Mouse (Mus musculus) megakaryocyte, adult 5-6 weeks (primary cell): Measurements from ENCODE around the gene Atg7. TPM values are rescaled to one million over a fixed set of nuclear protein-coding genes. Genes with fewer than 3 reads are reported as not detected.
"Not testable (repeated sequence)": the region's sequence is repeated elsewhere in the genome, so short reads cannot be mapped to it uniquely, and the experiment has no call there.

ENCODE experiments used
- ATAC-seq: 2 replicates; pipeline ENCODE4 v1.8.0; 2016; ENCODE audit warnings: mild to moderate bottlenecking, inconsistent platforms; ENCODE audit not compliant: poor library complexity, severe bottlenecking
- total RNA-seq, 2 experiments: library from RNA; stranded (forward) in 1 of 2; stranded (reverse) in 1 of 2; fragments of 153-499, 151-499 nt in 1 of 2; fragments of 221-1000, 200-1000 nt in 1 of 2; gene quantifications; 2 replicates each; pipeline versions ENCODE4 v1.2.3 to v1.2.4; 2015 to 2017

The Atg7 gene
- 42.2 and 46.8 TPM in 2 replicates for total RNA-seq (2015)
- total RNA-seq (2017) = 52.0 and 57.9 TPM in 2 replicates

GRCm38 (mm10) chr6:114642601-114643528 is at the start of gene Atg7:
Gene Atg7, plus strand, starts transcription at chr6:114643097.
- ATAC-seq = peak; percentile 92

- not testable (repeated sequence) for ATAC-seq
Measured at GRCm38 (mm10) chr6:114614076-114614475, 28.8 kb upstream of the Atg7 start.

GRCm38 (mm10) chr6:114633886-114634285 is 9.0 kb upstream of the Atg7 start:
- not testable (repeated sequence) for ATAC-seq

- no peak for ATAC-seq
Measured at GRCm38 (mm10) chr6:114643716-114644115, 819 bp downstream of the Atg7 start.

- ATAC-seq = peak; percentile 58
Measured at GRCm38 (mm10) chr6:114644531-114644930, 1.6 kb downstream of the Atg7 start.

- ATAC-seq = no peak
Measured at GRCm38 (mm10) chr6:114646201-114646600, 3.3 kb downstream of the Atg7 start.

- no peak for ATAC-seq
Measured at GRCm38 (mm10) chr6:114647011-114647410, 4.1 kb downstream of the Atg7 start.

GRCm38 (mm10) chr6:114648352-114649030 is 5.6 kb downstream of the Atg7 start:
- peak; percentile 80 for ATAC-seq

- ATAC-seq = no peak
Measured at GRCm38 (mm10) chr6:114652209-114652608, 9.3 kb downstream of the Atg7 start.

GRCm38 (mm10) chr6:114656826-114657600 is 14.1 kb downstream of the Atg7 start:
- no peak for ATAC-seq

- ATAC-seq = no peak
Measured at GRCm38 (mm10) chr6:114657807-114658206, 14.9 kb downstream of the Atg7 start.

- ATAC-seq = peak; percentile 60
Measured at GRCm38 (mm10) chr6:114659278-114659991, 16.5 kb downstream of the Atg7 start.

GRCm38 (mm10) chr6:114659992-114660800 is 17.3 kb downstream of the Atg7 start:
- peak; percentile 92 for ATAC-seq

GRCm38 (mm10) chr6:114663707-114664106 is 20.8 kb downstream of the Atg7 start:
- ATAC-seq = no peak

- ATAC-seq = no peak
Measured at GRCm38 (mm10) chr6:114664716-114665115, 21.8 kb downstream of the Atg7 start.

GRCm38 (mm10) chr6:114667518-114667917 is 24.6 kb downstream of the Atg7 start:
- ATAC-seq = no peak

GRCm38 (mm10) chr6:114674771-114675170 is 31.9 kb downstream of the Atg7 start:
- ATAC-seq = no peak

- ATAC-seq = no peak
Measured at GRCm38 (mm10) chr6:114676091-114676490, 33.2 kb downstream of the Atg7 start.

- ATAC-seq = no peak
Measured at GRCm38 (mm10) chr6:114682092-114682711, 39.3 kb downstream of the Atg7 start.
